Mouse (Mus musculus) bone marrow macrophage, adult 2 months (primary cell): ENCODE results near the gene Nup107.

Source experiments
- CTCF ChIP-seq: IDR thresholded peaks from 2 replicates; pipeline ENCODE4 v1.5.1; 2012; ENCODE audit warnings: low read depth, mild to moderate bottlenecking, low read length, moderate library complexity
- POLR2A ChIP-seq: IDR thresholded peaks from 2 replicates; pipeline ENCODE4 v1.6.1; 2012; ENCODE audit warnings: mild to moderate bottlenecking, low read depth, low read length, borderline replicate concordance

- TF ChIP-seq CTCF: no peak
- no peak for TF ChIP-seq POLR2A
Measured at GRCm38 (mm10) chr10:117839737-117840136, 47.2 kb upstream of the Nup107 start.
